Mouse (Mus musculus) forebrain, embryonic 14.5 days (tissue): ENCODE data around the gene Fgfr2. TPM values are rescaled to one million over a fixed set of nuclear protein-coding genes. Genes with fewer than 3 reads are reported as not detected.

Experiments used
- ATAC-seq: fragments of 200-750 bp; cut with Nextera tagmentation; 2 replicates; pipeline ENCODE4 v1.8.0; 2017; ENCODE audit warnings: mild to moderate bottlenecking, moderate library complexity
- DNase-seq: peaks from one replicate; pipeline ENCODE4 v3.0.0-alpha.2; 2015; ENCODE audit warnings: low spot score
- H3K27ac ChIP-seq: fragments of 300-500 bp; sonication (generic); 2 replicates; pipeline ENCODE4 v1.5.1; 2014; ENCODE audit warnings: low read depth, mild to moderate bottlenecking, control low read depth, low read length, moderate library complexity
- H3K27me3 ChIP-seq: fragments of 300-500 bp; sonication (generic); replicated peaks from 2 replicates; pipeline ENCODE4 v1.6.1; 2014; ENCODE audit warnings: low read length, control low read depth, mixed read lengths; ENCODE audit not compliant: control insufficient read depth, insufficient read depth
- H3K36me3 ChIP-seq: fragments of 300-500 bp; sonication (generic); 2 replicates; pipeline ENCODE4 v1.6.1; 2014; ENCODE audit warnings: low read length, control low read depth; ENCODE audit not compliant: control insufficient read depth, insufficient read depth
- H3K4me1 ChIP-seq: fragments of 300-500 bp; sonication (generic); 2 replicates; pipeline ENCODE4 v1.6.1; 2014; ENCODE audit warnings: antibody characterized with exemption, low read length, control low read depth; ENCODE audit not compliant: control insufficient read depth, insufficient read depth
- H3K4me2 ChIP-seq: fragments of 300-500 bp; sonication (generic); 2 replicates; pipeline ENCODE4 v1.6.1; 2014; ENCODE audit warnings: mild to moderate bottlenecking, control low read depth, low read length
- H3K4me3 ChIP-seq: fragments of 300-500 bp; sonication (generic); 2 replicates; pipeline ENCODE4 v1.5.1; 2014; ENCODE audit warnings: low read depth, low read length, control low read depth
- H3K9ac ChIP-seq: fragments of 300-500 bp; sonication (generic); 2 replicates; pipeline ENCODE4 v1.6.1; 2014; ENCODE audit warnings: mild to moderate bottlenecking, low read length, control low read depth, moderate library complexity
- H3K9me3 ChIP-seq: fragments of 300-500 bp; sonication (generic); replicated peaks from 2 replicates; pipeline ENCODE4 v1.6.1; 2016; ENCODE audit warnings: low read length, control low read depth, mixed read lengths; ENCODE audit not compliant: control insufficient read depth
- whole genome bisulfite sequencing: fragments of 180-500 bp; shearing (Covaris S2); extraction: QIAGEN DNeasy Blood & Tissue Kit; methylation state at CpG from one replicate; pipeline ENCODE4 v1.1.7; 2014; 5-methylcytosine and 5-hydroxymethylcytosine counted together
- polyA plus RNA-seq: library from polyadenylated mRNA; unstranded; fragments of >200 nt; fragmentation: Nextera tagmentation; extraction: Ambion mirVana; gene quantifications from 2 replicates; pipeline ENCODE4 v1.2.1, GENCODE M21; 2014

Gene Fgfr2
- polyA plus RNA-seq, 1 experiment from 2014 or later = 35.9 TPM

DNA sequence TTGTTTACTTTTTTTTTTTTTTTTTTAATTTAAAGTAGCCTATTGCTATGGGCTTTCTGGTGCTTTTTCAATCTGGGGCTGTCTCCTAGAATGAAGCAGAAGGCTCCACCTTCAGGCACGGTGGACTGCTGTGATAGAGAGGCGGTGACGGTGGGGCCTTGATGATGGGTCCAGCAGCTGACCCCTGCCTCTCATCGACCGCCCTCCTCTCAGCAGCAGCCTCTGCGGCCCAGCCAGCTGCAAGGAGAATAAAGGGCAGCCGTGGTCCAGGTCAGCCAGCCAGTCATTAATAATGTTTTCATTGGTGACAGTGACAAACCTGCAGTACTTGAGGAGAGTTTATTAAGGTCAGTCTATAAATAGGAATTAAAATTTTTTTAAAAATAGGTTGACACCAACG lies 1646.0 kb downstream of the Fgfr2 start:
- H3K27me3 ChIP-seq = peaks cover 14% of the 10 kb centered on the region
- H3K36me3 ChIP-seq = no peaks in the 10 kb centered on the region
- no peaks in the 10 kb centered on the region for H3K4me1 ChIP-seq
- WGBS = 30% methylated on average over 8 of the region's 8 CpGs
- H3K27ac ChIP-seq = no peak overlapping the region
- ATAC-seq (no peak), DNase-seq (no peak)
- no peak overlapping the region for H3K4me3 ChIP-seq
- no peak overlapping the region for H3K4me2 ChIP-seq
- no peaks in the 10 kb centered on the region for H3K9me3 ChIP-seq
- H3K9ac ChIP-seq = no peak overlapping the region

DNA sequence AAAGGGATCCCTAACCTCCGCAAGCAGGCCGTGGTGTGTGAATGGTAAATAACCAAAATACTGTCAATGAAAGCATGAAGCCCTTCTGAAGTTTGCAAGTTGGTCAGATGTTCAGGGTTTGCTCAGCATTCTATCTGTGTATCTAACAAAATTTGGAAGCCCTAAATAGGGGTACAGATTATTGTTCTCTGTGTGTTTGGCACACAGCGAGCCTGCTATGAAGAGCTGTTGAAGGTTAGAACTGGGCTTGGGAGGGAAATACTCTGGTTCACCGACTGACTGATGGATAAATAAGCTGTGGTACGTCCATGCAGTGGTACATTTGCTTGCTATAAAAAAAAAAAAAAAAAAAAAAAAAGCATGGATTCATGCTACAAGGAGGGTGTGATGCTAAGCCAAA lies 1651.6 kb downstream of the Fgfr2 start:
- 89% methylated on average over 5 of the region's 5 CpGs for WGBS
- no peak for DNase-seq
- Histone ChIP-seq H3K4me2 (no peak overlapping the region), H3K9me3 (no peaks in the 10 kb centered on the region), H3K36me3 (no peaks in the 10 kb centered on the region), H3K4me3 (no peak overlapping the region), H3K27ac (no peak overlapping the region), H3K27me3 (peaks cover 40% of the 10 kb centered on the region), H3K4me1 (no peaks in the 10 kb centered on the region), H3K9ac (no peak overlapping the region)
- ATAC-seq = no peak

DNA sequence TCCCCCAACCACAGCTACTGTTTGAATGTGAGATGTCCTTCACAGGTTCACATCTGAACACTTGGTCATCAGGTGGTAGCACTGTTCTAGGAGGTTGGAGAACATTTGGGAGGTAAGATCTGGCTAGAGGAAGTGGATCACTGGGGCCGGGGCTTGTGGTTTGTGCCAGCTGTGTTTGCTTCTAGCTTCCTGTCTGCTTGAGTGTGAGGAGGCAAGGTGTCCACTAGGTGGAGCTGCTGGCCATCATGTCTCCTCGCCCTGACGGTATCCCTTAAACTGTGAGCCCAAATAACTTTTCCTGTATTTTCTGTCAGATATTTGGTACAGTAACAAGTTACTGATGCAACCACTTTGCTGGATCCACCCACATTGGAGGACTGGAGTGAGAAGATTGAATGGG lies 1653.6 kb downstream of the Fgfr2 start:
- no peak for ATAC-seq
- peaks cover 48% of the 10 kb centered on the region for H3K27me3 ChIP-seq
- 71% methylated on average over 3 of the region's 3 CpGs for WGBS
- H3K36me3 ChIP-seq = no peaks in the 10 kb centered on the region
- DNase-seq = no peak
- H3K27ac ChIP-seq = no peak overlapping the region
- H3K9me3 ChIP-seq = no peaks in the 10 kb centered on the region
- H3K9ac ChIP-seq = no peak overlapping the region
- peaks cover 11% of the 10 kb centered on the region for H3K4me1 ChIP-seq
- H3K4me2 ChIP-seq = no peak overlapping the region
- no peak overlapping the region for H3K4me3 ChIP-seq

DNA sequence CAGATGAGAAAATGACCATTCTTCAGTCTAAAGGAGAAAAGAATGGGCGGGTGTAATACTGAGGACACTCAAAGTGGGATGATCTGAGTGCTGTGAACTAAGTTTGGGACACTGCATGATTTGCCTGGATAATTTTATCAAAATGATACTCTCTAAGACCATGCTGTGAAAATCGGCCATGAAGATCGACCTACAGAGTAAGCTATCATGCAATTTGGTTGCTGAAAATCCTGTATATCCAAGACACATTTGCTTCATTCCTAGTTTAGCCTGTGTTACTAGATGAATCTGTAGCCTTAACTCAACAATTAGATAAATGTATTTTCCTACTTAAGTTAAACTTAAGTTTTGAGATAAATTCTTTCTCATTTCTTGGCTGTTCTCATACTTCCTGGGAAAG lies 1655.8 kb downstream of the Fgfr2 start:
- Histone ChIP-seq H3K27ac (no peak overlapping the region), H3K27me3 (peaks cover 62% of the 10 kb centered on the region), H3K4me3 (no peak overlapping the region), H3K36me3 (no peaks in the 10 kb centered on the region), H3K9ac (no peak overlapping the region), H3K9me3 (no peaks in the 10 kb centered on the region), H3K4me2 (no peak overlapping the region), H3K4me1 (peaks cover 15% of the 10 kb centered on the region)
- ATAC-seq = no peak
- WGBS = 86% methylated on average over 3 of the region's 3 CpGs
- DNase-seq = no peak

DNA sequence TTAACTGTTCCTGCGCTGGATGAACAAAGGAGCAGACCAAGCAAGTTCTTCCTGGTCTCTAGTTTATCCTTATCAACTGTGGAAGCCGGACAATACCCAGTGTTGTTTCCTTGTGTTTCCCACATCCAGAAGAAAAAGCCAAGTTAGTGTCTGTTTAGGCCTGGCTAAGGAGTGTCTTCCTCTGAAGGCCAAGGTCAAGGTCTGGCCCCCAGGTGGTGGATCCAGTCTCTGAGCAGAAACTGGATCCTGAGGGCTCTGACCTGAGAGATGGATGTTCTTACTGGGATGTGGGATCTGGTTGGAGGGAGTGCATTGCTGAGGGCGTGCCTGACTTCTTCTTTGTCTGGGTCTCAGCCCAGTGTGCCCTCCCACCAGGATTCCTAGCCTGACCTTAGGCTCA lies 1657.4 kb downstream of the Fgfr2 start:
- Histone ChIP-seq H3K36me3 (no peaks in the 10 kb centered on the region), H3K4me1 (peaks cover 15% of the 10 kb centered on the region), H3K4me3 (no peak overlapping the region), H3K9ac (no peak overlapping the region), H3K27me3 (peaks cover 62% of the 10 kb centered on the region), H3K4me2 (no peak overlapping the region), H3K27ac (no peak overlapping the region), H3K9me3 (no peaks in the 10 kb centered on the region)
- WGBS = 6% methylated on average over 3 of the region's 3 CpGs
- DNase-seq (no peak), ATAC-seq (no peak)

DNA sequence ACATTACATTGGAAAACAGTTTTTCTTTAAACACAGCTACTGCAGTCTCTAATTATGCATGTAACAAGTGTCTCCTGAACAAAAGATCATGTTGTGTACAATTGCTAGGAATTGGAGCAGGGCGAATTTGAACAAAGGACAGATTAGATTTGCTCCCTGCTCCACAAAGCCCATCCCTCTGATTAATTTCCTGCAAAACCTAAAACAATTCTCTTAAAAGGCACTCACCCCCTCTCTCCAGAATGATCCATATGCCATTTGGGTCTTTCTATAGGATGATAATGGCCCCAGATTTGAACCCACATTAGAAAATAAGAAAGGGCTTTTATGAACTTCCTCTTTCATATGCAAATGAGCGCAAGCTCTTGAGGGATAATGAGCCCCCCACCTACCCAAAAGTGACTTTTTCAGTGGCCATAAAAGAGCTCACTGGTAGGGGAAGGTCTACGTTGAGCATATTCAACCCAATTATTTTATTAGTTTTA lies 1658.0 kb downstream of the Fgfr2 start:
- Histone ChIP-seq H3K4me2 (no peak overlapping the region), H3K9me3 (no peaks in the 10 kb centered on the region), H3K4me3 (no peak overlapping the region), H3K9ac (no peak overlapping the region), H3K4me1 (peaks cover 15% of the 10 kb centered on the region), H3K27me3 (peaks cover 57% of the 10 kb centered on the region), H3K36me3 (no peaks in the 10 kb centered on the region), H3K27ac (no peak overlapping the region)
- DNase-seq (peak; percentile 92), ATAC-seq (peak; percentile 91)
- WGBS = 3% methylated on average over 3 of the region's 3 CpGs

DNA sequence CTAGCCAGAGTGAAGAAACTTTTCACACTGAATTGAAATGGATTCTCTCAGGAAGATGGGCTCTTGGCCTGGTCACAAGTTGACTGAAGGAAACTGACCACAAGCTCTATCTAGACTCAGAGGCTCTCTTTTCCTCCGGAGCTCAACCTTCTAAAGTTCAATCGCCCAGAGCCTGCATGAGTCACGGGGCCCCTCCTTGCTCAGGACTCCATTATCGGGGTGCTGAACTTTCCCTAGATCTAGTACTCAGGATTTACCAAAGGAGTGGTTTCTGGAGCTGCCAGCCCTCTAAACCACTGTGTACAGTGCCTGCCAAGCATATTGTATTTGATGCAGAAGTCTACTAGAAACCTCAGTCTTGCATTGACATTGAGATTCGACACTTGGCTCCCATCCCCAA lies 1666.4 kb downstream of the Fgfr2 start:
- Histone ChIP-seq H3K27ac (no peak overlapping the region), H3K9ac (no peak overlapping the region), H3K4me1 (no peaks in the 10 kb centered on the region), H3K4me2 (no peak overlapping the region), H3K27me3 (0 out of 2 replicates have a peak, but pooled peaks cover 3% of the 10 kb centered on the region), H3K36me3 (no peaks in the 10 kb centered on the region), H3K4me3 (no peak overlapping the region), H3K9me3 (no peaks in the 10 kb centered on the region)
- WGBS = 94% methylated on average over 5 of the region's 5 CpGs
- ATAC-seq (no peak), DNase-seq (no peak)

DNA sequence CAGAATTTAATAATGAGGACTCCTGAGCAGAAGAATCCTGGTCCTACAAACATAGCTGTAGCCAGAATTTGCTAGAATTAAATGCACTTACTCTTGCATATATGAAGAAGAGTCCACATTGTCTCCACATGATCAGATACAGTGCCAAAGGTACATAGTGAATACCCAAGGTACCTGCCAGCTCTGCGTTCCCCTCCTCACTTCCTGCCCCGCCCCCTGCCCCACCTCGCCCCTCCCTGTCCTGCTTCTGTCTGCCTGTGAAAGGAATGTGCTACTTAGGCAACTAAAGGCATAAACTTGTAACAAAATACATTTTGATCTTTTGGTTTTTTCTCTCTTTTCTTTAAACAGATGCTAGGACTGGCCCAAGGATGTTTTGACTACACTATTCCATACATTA lies 1686.1 kb downstream of the Fgfr2 start:
- DNase-seq (no peak), ATAC-seq (no peak)
- H3K9ac ChIP-seq = no peak overlapping the region
- no peak overlapping the region for H3K27ac ChIP-seq
- 55% methylated on average over 3 of the region's 3 CpGs for WGBS
- H3K4me1 ChIP-seq = no peaks in the 10 kb centered on the region
- no peak overlapping the region for H3K4me2 ChIP-seq
- H3K36me3 ChIP-seq = peaks cover 14% of the 10 kb centered on the region; the same call in 1 of the 2 replicates
- no peak overlapping the region for H3K4me3 ChIP-seq
- H3K9me3 ChIP-seq = no peaks in the 10 kb centered on the region
- H3K27me3 ChIP-seq = no peaks in the 10 kb centered on the region

DNA sequence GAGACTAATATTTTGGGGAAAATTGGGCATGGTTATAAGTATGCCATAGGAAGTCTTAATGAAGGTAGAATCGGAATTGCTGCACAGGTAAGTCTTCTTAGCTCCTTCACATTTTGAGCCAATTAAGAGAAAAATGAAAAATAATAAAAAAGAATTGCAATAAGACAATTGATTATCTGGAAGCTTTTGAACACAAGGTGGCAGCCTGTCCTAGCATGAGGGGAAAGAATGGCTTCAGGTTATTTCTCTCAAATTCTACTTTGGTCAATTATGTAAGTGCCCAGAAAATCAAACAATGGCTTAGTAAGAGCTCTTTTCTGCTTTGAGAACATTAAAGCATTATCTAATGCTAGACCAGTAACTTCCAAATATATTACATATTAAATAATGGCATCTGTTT lies 1688.9 kb downstream of the Fgfr2 start:
- DNase-seq = peak; percentile 10
- H3K9ac ChIP-seq = no peak overlapping the region
- no peak overlapping the region for H3K4me3 ChIP-seq
- H3K9me3 ChIP-seq = no peaks in the 10 kb centered on the region
- no peak overlapping the region for H3K4me2 ChIP-seq
- H3K4me1 ChIP-seq = no peaks in the 10 kb centered on the region
- H3K27me3 ChIP-seq = no peaks in the 10 kb centered on the region
- H3K36me3 ChIP-seq = peaks cover 21% of the 10 kb centered on the region
- no peak overlapping the region for H3K27ac ChIP-seq
- no peak for ATAC-seq
- 74% methylated on average over 1 of the region's 1 CpGs for WGBS
